Mouse (Mus musculus): ENCODE results near the gene Setdb1. TPM values are rescaled to one million over a fixed set of nuclear protein-coding genes. Genes with fewer than 3 reads are reported as not detected.

Gene Setdb1
- total and polyA plus RNA-seq, 3 experiments, result 33.7 to 49.5 (median 43.2) TPM

GRCm38 (mm10) chr3:95286510-95286909, 70.5 kb downstream of the Setdb1 start:
- no peaks in the 10 kb centered on the region for H3K27me3 ChIP-seq (replicated peaks)
- TF ChIP-seq RAD21 (IDR thresholded peaks at IDR 0.05; ENCODE audit: low read depth, low read length) (no peak), CTCF (conservative IDR thresholded peaks at IDR 0.05 in 1 of 2, IDR thresholded peaks at IDR 0.05 in 1 of 2; ENCODE audit: low read depth in 2 of 2, low read length in 2 of 2) (no peak), E2F4 (IDR thresholded peaks at IDR 0.05; ENCODE audit: insufficient replicate concordance, low read depth, low read length) (no peak), POLR2AphosphoS2 (IDR thresholded peaks at IDR 0.05; ENCODE audit: low read depth, low read length) (no peak), RCOR1 (conservative IDR thresholded peaks at IDR 0.05; ENCODE audit: low read depth, low read length) (no peak), JUND (conservative IDR thresholded peaks at IDR 0.05; ENCODE audit: low read depth, low read length) (no peak), MYC (IDR thresholded peaks at IDR 0.05; ENCODE audit: low read depth, low read length) (no peak), GABPA (IDR thresholded peaks at IDR 0.05; ENCODE audit: insufficient replicate concordance, low read depth, low read length) (no peak), EP300 (IDR thresholded peaks at IDR 0.05; ENCODE audit: low read length) (no peak), MAX (IDR thresholded peaks at IDR 0.05; ENCODE audit: low read length) (no peak), UBTF (IDR thresholded peaks at IDR 0.05; ENCODE audit: low read depth, low read length) (no peak), NELFE (IDR thresholded peaks at IDR 0.05; ENCODE audit: low read depth, low read length) (no peak), HCFC1 (IDR thresholded peaks at IDR 0.05; ENCODE audit: low read depth, low read length) (no peak), POLR2A (IDR thresholded peaks at IDR 0.05; ENCODE audit: low read depth, low read length) (no peak)
- no peaks in the 10 kb centered on the region for H3K79me2 ChIP-seq (replicated peaks; ENCODE audit: control insufficient read depth, extremely low read depth, insufficient read depth, poor library complexity, severe bottlenecking)
- H3K4me2 ChIP-seq (ENCODE audit: insufficient read depth, low read depth, poor library complexity, severe bottlenecking), result no peak overlapping the region
- H3K36me3 ChIP-seq (replicated peaks in 1 of 2; ENCODE audit: control insufficient read depth in 1 of 2, insufficient read depth in 1 of 2, low read length in 1 of 2), result peaks cover 4 to 22% of the 10 kb centered on the region in 2 experiments
- in situ Hi-C loops (cut with MboI; ENCODE audit: low pct_ligation_motif_present, low pct_unique_long_range_greater_than_20kb, low sequenced_read_pairs) (no loop called here), dilution Hi-C loops (cut with MboI; ENCODE audit: extremely low pct_ligation_motif_present, extremely low pct_unique_long_range_greater_than_20kb, low sequenced_read_pairs) (no loop called here)
- H3K4me3 ChIP-seq (replicated peaks in 1 of 3; ENCODE audit: low read depth in 2 of 3, low read length in 2 of 3, poor library complexity in 1 of 3), result no peak overlapping the region
- H3K9me3 ChIP-seq (replicated peaks; ENCODE audit: low read length), result no peaks in the 10 kb centered on the region
- H3K4me1 ChIP-seq (ENCODE audit: control insufficient read depth in 1 of 2, insufficient read depth in 2 of 2), result peaks cover 0 to 14% of the 10 kb centered on the region in 2 experiments; a peak in 2 of 4 replicates
- H3K27ac ChIP-seq (ENCODE audit: insufficient read depth, low read depth), result no peak overlapping the region
- no peak for DNase-seq (ENCODE audit: extremely low read depth)
- H3K9ac ChIP-seq (ENCODE audit: insufficient read depth, low read depth), result no peak overlapping the region

DNA sequence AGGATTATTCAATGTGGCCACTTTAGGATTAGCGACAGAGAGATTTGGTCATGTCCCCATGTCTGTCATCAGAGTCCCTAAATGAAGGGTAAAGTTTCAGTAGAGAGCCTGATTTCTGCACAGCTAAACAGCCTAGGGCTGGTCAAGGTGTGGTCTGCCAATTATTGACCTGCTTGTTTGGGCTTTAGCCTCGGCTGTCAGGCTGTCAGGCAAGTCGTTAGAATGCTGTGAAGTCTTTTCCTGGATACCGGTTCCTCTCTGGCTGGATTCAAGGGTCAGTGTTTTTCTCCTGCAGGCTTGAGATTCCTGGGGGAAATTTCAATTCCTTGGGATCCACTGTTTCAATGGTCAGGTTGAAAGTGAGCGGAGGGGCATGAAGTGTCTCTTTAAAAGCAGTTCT, 71.0 kb downstream of the Setdb1 start:
- Histone ChIP-seq H3K9ac (ENCODE audit: insufficient read depth, low read depth) (no peak overlapping the region), H3K9me3 (replicated peaks; ENCODE audit: low read length) (no peaks in the 10 kb centered on the region), H3K79me2 (replicated peaks; ENCODE audit: control insufficient read depth, extremely low read depth, insufficient read depth, poor library complexity, severe bottlenecking) (no peaks in the 10 kb centered on the region), H3K27ac (ENCODE audit: insufficient read depth, low read depth) (no peak overlapping the region), H3K4me3 (replicated peaks in 1 of 3; ENCODE audit: low read depth in 2 of 3, low read length in 2 of 3, poor library complexity in 1 of 3) (no peak overlapping the region), H3K36me3 (replicated peaks in 1 of 2; ENCODE audit: control insufficient read depth in 1 of 2, insufficient read depth in 1 of 2, low read length in 1 of 2) (peaks cover 4 to 21% of the 10 kb centered on the region in 2 experiments), H3K4me2 (ENCODE audit: insufficient read depth, low read depth, poor library complexity, severe bottlenecking) (no peak overlapping the region), H3K4me1 (ENCODE audit: control insufficient read depth in 1 of 2, insufficient read depth in 2 of 2) (peaks cover 0 to 10% of the 10 kb centered on the region in 2 experiments; a peak in 2 of 4 replicates), H3K27me3 (replicated peaks) (no peaks in the 10 kb centered on the region)
- in situ Hi-C loops (cut with MboI; ENCODE audit: low pct_ligation_motif_present, low pct_unique_long_range_greater_than_20kb, low sequenced_read_pairs) (no loop called here), dilution Hi-C loops (cut with MboI; ENCODE audit: extremely low pct_ligation_motif_present, extremely low pct_unique_long_range_greater_than_20kb, low sequenced_read_pairs) (no loop called here)
- no peak for DNase-seq (ENCODE audit: extremely low read depth)
- TF ChIP-seq MXI1 (IDR thresholded peaks at IDR 0.05; ENCODE audit: low read depth, low read length) (no peak), CHD2 (IDR thresholded peaks at IDR 0.05; ENCODE audit: low read length) (no peak), ZKSCAN1 (IDR thresholded peaks at IDR 0.05; ENCODE audit: borderline replicate concordance, low read depth, low read length) (no peak), MAZ (IDR thresholded peaks at IDR 0.05; ENCODE audit: low read depth, low read length) (no peak), MAX (IDR thresholded peaks at IDR 0.05; ENCODE audit: low read length) (no peak), USF1 (IDR thresholded peaks at IDR 0.05; ENCODE audit: low read depth, low read length) (no peak), E2F4 (IDR thresholded peaks at IDR 0.05; ENCODE audit: insufficient replicate concordance, low read depth, low read length) (no peak), GABPA (IDR thresholded peaks at IDR 0.05; ENCODE audit: insufficient replicate concordance, low read depth, low read length) (no peak), MYC (IDR thresholded peaks at IDR 0.05; ENCODE audit: low read depth, low read length) (no peak), HCFC1 (IDR thresholded peaks at IDR 0.05; ENCODE audit: low read depth, low read length) (no peak), RAD21 (IDR thresholded peaks at IDR 0.05; ENCODE audit: low read depth, low read length) (no peak), ZC3H11A (IDR thresholded peaks at IDR 0.05; ENCODE audit: low read depth, low read length) (no peak), SMC3 (IDR thresholded peaks at IDR 0.05; ENCODE audit: low read depth, low read length) (no peak), NRF1 (IDR thresholded peaks at IDR 0.05; ENCODE audit: low read depth, low read length) (no peak), ZNF384 (IDR thresholded peaks at IDR 0.05; ENCODE audit: low read depth, low read length) (no peak), SIN3A (IDR thresholded peaks at IDR 0.05; ENCODE audit: low read length) (no peak), RCOR1 (conservative IDR thresholded peaks at IDR 0.05; ENCODE audit: low read depth, low read length) (no peak), KAT2A (IDR thresholded peaks at IDR 0.05; ENCODE audit: insufficient replicate concordance, low read length) (no peak), JUND (conservative IDR thresholded peaks at IDR 0.05; ENCODE audit: low read depth, low read length) (no peak)
